Mouse (Mus musculus) lung, adult 2 months (tissue): ENCODE measurements around the gene Gm45021.

Experiments used
- CTCF ChIP-seq: fragments of 200-500 bp; IDR thresholded peaks from 2 replicates; pipeline ENCODE4 v1.5.1; 2011; ENCODE audit warnings: mild to moderate bottlenecking, low read length, control low read depth; ENCODE audit not compliant: insufficient read depth
- POLR2A ChIP-seq: fragments of 200-500 bp; IDR thresholded peaks from 2 replicates; pipeline ENCODE4 v1.6.1; 2011; ENCODE audit warnings: low read depth, mild to moderate bottlenecking, control low read depth, low read length, borderline replicate concordance; ENCODE audit errors: extremely low read depth

GRCm38 (mm10) chr6:48609512-48609911 lies 20.1 kb downstream of the Gm45021 start:
- TF ChIP-seq POLR2A, result no peak
- no peak for TF ChIP-seq CTCF
